Mouse (Mus musculus) B cell, adult 2 months (primary cell): ENCODE data around the gene Gm20747.
"Not testable (repeated sequence)": the region's sequence is repeated elsewhere in the genome, so short reads cannot be mapped to it uniquely, and the experiment has no call there.

Experiments used
- DNase-seq, 2 experiments: peaks; one replicate each; pipeline ENCODE4 v3.0.0; 2022

The Gm20747 gene

DNA sequence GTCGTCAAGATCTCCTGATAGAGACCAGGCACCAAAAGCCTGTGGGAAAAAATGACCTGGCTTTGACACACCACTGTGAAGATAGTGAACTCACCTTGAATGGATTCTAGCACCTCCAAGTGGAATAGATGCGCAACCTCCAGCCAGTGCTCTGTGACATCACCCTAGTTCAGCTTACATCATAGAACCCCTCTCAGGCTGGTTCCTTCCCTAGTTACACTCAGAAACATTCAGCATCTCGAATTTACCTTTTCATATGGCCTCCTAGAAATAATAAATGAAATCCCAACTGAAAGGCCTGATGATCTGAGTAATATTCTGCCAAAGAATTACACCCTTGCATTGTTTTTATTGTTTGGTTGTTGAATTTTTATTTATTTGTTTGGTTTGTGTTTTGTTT lies at the start of gene Gm20747:
TSS of gene Gm20747 (minus strand) at position 101 of the 400 bp plus-strand sequence.
- not testable (repeated sequence) for DNase-seq
